Mouse (Mus musculus) myocyte (in vitro differentiated cells): ENCODE results near the gene Gm4969. TPM values are rescaled to one million over a fixed set of nuclear protein-coding genes. Genes with fewer than 3 reads are reported as not detected.

Experiments
- H3K27me3 ChIP-seq: one replicate; pipeline ENCODE4 v1.6.1; 2011; ENCODE audit not compliant: control insufficient read depth, insufficient read depth, insufficient read length
- H3K36me3 ChIP-seq: one replicate; pipeline ENCODE4 v1.6.1; 2011; ENCODE audit not compliant: control insufficient read depth, insufficient read depth
- H3K4me2 ChIP-seq: one replicate; pipeline ENCODE4 v1.6.1; 2011; ENCODE audit warnings: low read depth, control low read depth
- H3K4me3 ChIP-seq: one replicate; pipeline ENCODE4 v1.5.1; 2011; ENCODE audit warnings: mild to moderate bottlenecking, control low read depth, moderate library complexity
- H3K79me2 ChIP-seq: one replicate; pipeline ENCODE4 v1.6.1; 2011; ENCODE audit not compliant: control insufficient read depth, insufficient read depth
- H3ac ChIP-seq: one replicate; pipeline ENCODE4 v1.6.1; 2011; ENCODE audit not compliant: control insufficient read depth, insufficient read length
- CEBPB ChIP-seq: IDR thresholded peaks from 2 replicates; pipeline ENCODE4 v1.6.1; 2011; ENCODE audit warnings: mild to moderate bottlenecking, moderate library complexity; ENCODE audit not compliant: poor library complexity, insufficient read depth, severe bottlenecking
- E2F4 ChIP-seq: IDR thresholded peaks from one replicate; pipeline ENCODE4 v1.6.1; 2011; ENCODE audit warnings: mild to moderate bottlenecking, control low read depth, moderate library complexity; ENCODE audit not compliant: insufficient read depth
- MAX ChIP-seq: IDR thresholded peaks from one replicate; pipeline ENCODE4 v1.6.1; 2011; ENCODE audit warnings: low read depth, mild to moderate bottlenecking, control low read depth
- MYOD1 ChIP-seq, 3 experiments: IDR thresholded peaks; one replicate each; pipeline ENCODE4 v1.6.1; 2011; ENCODE audit warnings: control low read depth in 2 of 3, low read depth in 2 of 3, mild to moderate bottlenecking in 2 of 3, moderate library complexity in 1 of 3; ENCODE audit not compliant: insufficient read length in 2 of 3, control insufficient read depth in 1 of 3
- MYOG ChIP-seq, 3 experiments: IDR thresholded peaks; one replicate each; pipeline ENCODE4 v1.6.1; 2011; ENCODE audit warnings: control low read depth in 2 of 3, low read depth in 2 of 3, mild to moderate bottlenecking in 2 of 3; ENCODE audit not compliant: insufficient read length in 2 of 3, control insufficient read depth in 1 of 3, insufficient read depth in 1 of 3
- POLR2A ChIP-seq: IDR thresholded peaks from one replicate; pipeline ENCODE4 v1.6.1; 2011; ENCODE audit warnings: low read depth, mild to moderate bottlenecking, control low read depth, moderate library complexity; ENCODE audit not compliant: insufficient read length
- POLR2AphosphoS2 ChIP-seq: IDR thresholded peaks from one replicate; pipeline ENCODE4 v1.6.1; 2011; ENCODE audit warnings: low read depth, control low read depth; ENCODE audit not compliant: insufficient read length
- REST ChIP-seq: IDR thresholded peaks from one replicate; pipeline ENCODE4 v1.6.1; 2011; ENCODE audit warnings: mild to moderate bottlenecking, control low read depth, moderate library complexity; ENCODE audit not compliant: insufficient read depth, insufficient read length
- SRF ChIP-seq: IDR thresholded peaks from one replicate; pipeline ENCODE4 v1.6.1; 2011; ENCODE audit warnings: low read depth; ENCODE audit not compliant: control insufficient read depth, insufficient read length
- TCF12 ChIP-seq: IDR thresholded peaks from one replicate; pipeline ENCODE4 v1.6.1; 2011; ENCODE audit warnings: mild to moderate bottlenecking, control low read depth; ENCODE audit not compliant: poor library complexity, insufficient read depth, severe bottlenecking
- TCF3 ChIP-seq: IDR thresholded peaks from one replicate; pipeline ENCODE4 v1.6.1; 2011; ENCODE audit warnings: low read depth, control low read depth; ENCODE audit not compliant: insufficient read length
- USF1 ChIP-seq: IDR thresholded peaks from one replicate; pipeline ENCODE4 v1.6.1; 2011; ENCODE audit warnings: low read depth, mild to moderate bottlenecking, control low read depth, moderate library complexity
- polyA plus RNA-seq: library from polyadenylated mRNA; unstranded; fragments of >200 nt; fragmentation: generic; extraction: Trizol; gene quantifications from one replicate; pipeline ENCODE4 v1.2.1, GENCODE M21; 2012; ENCODE audit warnings: missing spikeins

Gm4969 gene
- polyA plus RNA-seq, 1 experiment = not detected

- peak; percentile 98 for TF ChIP-seq TCF3
- peak; percentile 44 for TF ChIP-seq POLR2A
- peak; percentile 50 for TF ChIP-seq POLR2AphosphoS2
- no peak for TF ChIP-seq CEBPB
- no peak for TF ChIP-seq USF1
- no peak for TF ChIP-seq REST
- TF ChIP-seq E2F4 = no peak
- peak; percentile 98 to 100 (median 99) for TF ChIP-seq MYOG (IDR thresholded peaks at IDR 0.05; ENCODE audit: control insufficient read depth in 1 of 3, insufficient read depth in 1 of 3, insufficient read length in 2 of 3, low read depth in 2 of 3)
- TF ChIP-seq MYOD1 (IDR thresholded peaks at IDR 0.05; ENCODE audit: control insufficient read depth in 1 of 3, insufficient read length in 2 of 3, low read depth in 2 of 3) = peak; percentile 82 to 99 (median 97)
- peak; percentile 99 for TF ChIP-seq TCF12
- peak overlapping the region; percentile 99 for H3K4me2 ChIP-seq
- H3K79me2 ChIP-seq = peaks cover 10% of the 10 kb centered on the region
- peaks cover 8% of the 10 kb centered on the region for H3K36me3 ChIP-seq
- peak overlapping the region; percentile 74 for H3K4me3 ChIP-seq
- peak overlapping the region; percentile 15 for H3ac ChIP-seq
- H3K27me3 ChIP-seq = no peaks in the 10 kb centered on the region
Observed at GRCm38 (mm10) chr7:19084277-19084771, 33.8 kb downstream of the Gm4969 start.

- Histone ChIP-seq H3K36me3 (peaks cover 8% of the 10 kb centered on the region), H3K4me3 (peak within 1 kb of the TSS; percentile 74), H3K27me3 (no peaks in the 10 kb centered on the region), H3ac (peak within 1 kb of the TSS; percentile 15), H3K4me2 (peak within 1 kb of the TSS; percentile 99), H3K79me2 (peaks cover 14% of the 10 kb centered on the region)
- peak; percentile 81 for TF ChIP-seq POLR2AphosphoS2
- no peak for TF ChIP-seq SRF
- peak; percentile 83 for TF ChIP-seq POLR2A
- no peak for TF ChIP-seq E2F4
- peak in 1 of 3 experiments; percentile 7 for TF ChIP-seq MYOG (IDR thresholded peaks at IDR 0.05; ENCODE audit: control insufficient read depth in 1 of 3, insufficient read depth in 1 of 3, insufficient read length in 2 of 3, low read depth in 2 of 3)
Observed at GRCm38 (mm10) chr7:19083701-19084100, 34.5 kb downstream of the Gm4969 start, which contains the start of gene Dmpk. Gene Dmpk, plus strand, starts transcription at chr7:19083849.

- peak overlapping the region; percentile 60 for H3K4me2 ChIP-seq
- H3K79me2 ChIP-seq = peaks cover 19% of the 10 kb centered on the region
- peaks cover 7% of the 10 kb centered on the region for H3K36me3 ChIP-seq
- H3ac ChIP-seq = peak overlapping the region; percentile 15
- peak in 1 of 3 experiments; percentile 58 for TF ChIP-seq MYOG (IDR thresholded peaks at IDR 0.05; ENCODE audit: control insufficient read depth in 1 of 3, insufficient read depth in 1 of 3, insufficient read length in 2 of 3, low read depth in 2 of 3)
- TF ChIP-seq MYOD1 (IDR thresholded peaks at IDR 0.05; ENCODE audit: control insufficient read depth in 1 of 3, insufficient read length in 2 of 3, low read depth in 2 of 3) = no peak
- no peaks in the 10 kb centered on the region for H3K27me3 ChIP-seq
- H3K4me3 ChIP-seq = peak overlapping the region; percentile 74
Observed at GRCm38 (mm10) chr7:19083096-19083495, 35.1 kb downstream of the Gm4969 start.

- Histone ChIP-seq H3K4me2 (peak overlapping the region; percentile 60), H3K36me3 (no peaks in the 10 kb centered on the region), H3ac (no peak overlapping the region), H3K27me3 (no peaks in the 10 kb centered on the region), H3K4me3 (no peak overlapping the region), H3K79me2 (peaks cover 28% of the 10 kb centered on the region)
- TF ChIP-seq CEBPB (no peak), USF1 (no peak), POLR2A (no peak), MAX (no peak), MYOG (IDR thresholded peaks at IDR 0.05; ENCODE audit: control insufficient read depth in 1 of 3, insufficient read depth in 1 of 3, insufficient read length in 2 of 3, low read depth in 2 of 3) (no peak), TCF3 (no peak), MYOD1 (IDR thresholded peaks at IDR 0.05; ENCODE audit: control insufficient read depth in 1 of 3, insufficient read length in 2 of 3, low read depth in 2 of 3) (no peak), E2F4 (no peak), REST (no peak), TCF12 (no peak), SRF (no peak), POLR2AphosphoS2 (no peak)
Observed at GRCm38 (mm10) chr7:19082171-19082570, 36.0 kb downstream of the Gm4969 start.

- H3K36me3 ChIP-seq = no peaks in the 10 kb centered on the region
- H3K27me3 ChIP-seq = no peaks in the 10 kb centered on the region
- no peak overlapping the region for H3ac ChIP-seq
- no peak overlapping the region for H3K4me3 ChIP-seq
- peaks cover 38% of the 10 kb centered on the region for H3K79me2 ChIP-seq
- TF ChIP-seq TCF12 = no peak
- no peak for TF ChIP-seq REST
- TF ChIP-seq USF1 = no peak
- no peak for TF ChIP-seq MYOG (IDR thresholded peaks at IDR 0.05; ENCODE audit: control insufficient read depth in 1 of 3, insufficient read depth in 1 of 3, insufficient read length in 2 of 3, low read depth in 2 of 3)
- no peak for TF ChIP-seq SRF
- no peak for TF ChIP-seq MAX
- TF ChIP-seq MYOD1 (IDR thresholded peaks at IDR 0.05; ENCODE audit: control insufficient read depth in 1 of 3, insufficient read length in 2 of 3, low read depth in 2 of 3) = no peak
- TF ChIP-seq POLR2AphosphoS2 = no peak
- TF ChIP-seq TCF3 = no peak
- no peak for TF ChIP-seq E2F4
- H3K4me2 ChIP-seq = no peak overlapping the region
Observed at GRCm38 (mm10) chr7:19080451-19080950, 37.7 kb downstream of the Gm4969 start.
